Mouse (Mus musculus) ES-E14 (cell line): ENCODE measurements at regions not wholly inside any gene's neighbourhood (a gene's known extent, or its start where the extent isn't known, plus 50 kb on each side); places are given as distances from the start of the nearest gene placed in this dataset.

Source experiments
- CHD2 ChIP-seq: IDR thresholded peaks from 2 replicates; pipeline ENCODE4 v1.6.1; 2014; ENCODE audit warnings: mild to moderate bottlenecking, low read depth, low read length, inconsistent platforms
- HCFC1 ChIP-seq: IDR thresholded peaks from 2 replicates; pipeline ENCODE4 v1.6.1; 2012; ENCODE audit warnings: low read length, inconsistent platforms, borderline replicate concordance; ENCODE audit not compliant: insufficient read depth
- MAFK ChIP-seq: IDR thresholded peaks from 2 replicates; pipeline ENCODE4 v1.6.1; 2014; ENCODE audit warnings: mild to moderate bottlenecking, low read depth, low read length, inconsistent platforms; ENCODE audit not compliant: insufficient read depth
- ZC3H11A ChIP-seq: IDR thresholded peaks from 2 replicates; pipeline ENCODE4 v1.6.1; 2012; ENCODE audit warnings: low read depth, mild to moderate bottlenecking, inconsistent platforms, low read length, borderline replicate concordance
- ZNF384 ChIP-seq: IDR thresholded peaks from 2 replicates; pipeline ENCODE4 v1.6.1; 2012; ENCODE audit warnings: low read depth, low read length, inconsistent platforms

- TF ChIP-seq ZNF384 = no peak
- TF ChIP-seq MAFK = no peak
- TF ChIP-seq ZC3H11A = no peak
- no peak for TF ChIP-seq CHD2
- no peak for TF ChIP-seq HCFC1
Observed at GRCm38 (mm10) chr16:24199408-24200167, 193.7 kb upstream of the Lpp start.
